Mouse (Mus musculus): Measurements from ENCODE around the gene Iqcf3. TPM values are rescaled to one million over a fixed set of nuclear protein-coding genes. Genes with fewer than 3 reads are reported as not detected.

Iqcf3 gene
- total RNA-seq, 1 experiment from 2014 or later, result not detected

DNA sequence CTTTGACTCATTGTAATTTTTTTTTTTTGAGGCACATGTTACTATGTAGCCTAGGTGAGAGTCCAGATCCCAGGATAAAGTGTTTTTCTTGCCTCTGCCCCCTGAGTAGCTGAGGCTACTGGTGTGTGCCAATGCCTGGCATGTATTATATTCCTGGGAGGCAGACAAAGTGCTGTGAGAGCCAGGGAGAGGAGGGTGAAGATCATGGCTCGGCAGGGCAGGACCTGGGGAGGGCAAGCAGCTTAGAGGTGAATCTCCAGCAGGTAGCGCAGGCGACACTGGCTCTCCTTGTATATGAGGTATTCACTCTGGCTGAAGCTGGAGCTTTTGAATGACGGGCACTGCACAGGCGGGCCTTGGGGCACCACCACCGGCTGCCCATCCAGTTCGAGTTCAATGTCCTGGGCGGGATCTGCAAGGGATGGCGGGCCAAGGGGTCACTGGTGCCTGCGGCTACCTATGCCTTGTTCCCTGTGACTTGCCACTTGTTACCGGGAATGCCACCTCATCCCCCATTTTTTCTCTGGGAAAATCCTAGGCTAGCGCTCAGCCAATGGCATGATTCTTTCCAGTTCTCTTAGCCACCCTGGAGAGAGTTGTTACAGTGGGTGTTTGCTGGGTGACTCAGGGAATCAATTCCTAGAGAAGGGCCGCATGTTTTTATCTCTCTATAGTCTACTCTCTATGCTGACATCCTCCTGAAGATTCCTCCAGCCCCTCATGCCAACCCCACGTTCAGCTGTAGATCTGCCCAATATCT lies 90.3 kb downstream of the Iqcf3 start:
- DNase-seq, result no peak

DNA sequence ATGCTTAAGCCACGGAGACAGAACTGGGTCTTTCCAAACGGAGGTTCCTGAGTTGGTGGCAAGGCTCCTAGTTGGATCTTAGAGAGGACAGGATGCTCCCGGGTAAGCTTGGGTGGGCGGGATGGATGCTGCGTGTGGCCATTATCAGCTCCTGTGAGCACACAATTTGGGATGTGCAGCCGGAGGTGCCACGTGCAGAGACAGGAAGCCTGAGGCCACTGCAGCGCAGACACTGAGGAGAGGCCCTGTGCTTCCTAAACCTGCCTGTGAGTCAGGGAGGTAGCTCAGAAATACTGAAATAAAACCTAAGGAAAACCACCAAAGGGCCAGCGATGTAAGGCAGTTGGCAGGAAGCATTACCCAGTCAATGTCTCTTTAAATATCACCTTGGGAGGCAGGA lies 91.7 kb downstream of the Iqcf3 start:
- DNase-seq, result no peak

DNA sequence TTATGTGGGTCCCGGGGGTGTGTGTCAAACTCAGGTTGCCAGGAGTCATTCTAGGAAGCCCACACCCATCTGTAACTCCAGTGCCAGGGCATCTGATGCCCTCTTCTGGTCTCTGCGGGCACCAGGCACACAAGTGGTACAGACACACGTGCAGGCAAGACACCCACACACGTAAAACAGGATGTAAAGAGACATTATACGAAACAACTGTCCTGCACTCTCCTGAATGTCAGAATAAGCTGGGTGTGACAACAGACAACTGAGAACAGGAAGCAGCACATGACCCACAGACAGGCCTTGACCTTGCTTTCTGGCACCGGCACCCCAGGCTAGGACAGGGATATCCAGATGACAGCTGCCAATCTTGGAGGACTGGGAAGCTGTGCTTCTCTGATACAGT lies 92.1 kb downstream of the Iqcf3 start:
- DNase-seq, result no peak

DNA sequence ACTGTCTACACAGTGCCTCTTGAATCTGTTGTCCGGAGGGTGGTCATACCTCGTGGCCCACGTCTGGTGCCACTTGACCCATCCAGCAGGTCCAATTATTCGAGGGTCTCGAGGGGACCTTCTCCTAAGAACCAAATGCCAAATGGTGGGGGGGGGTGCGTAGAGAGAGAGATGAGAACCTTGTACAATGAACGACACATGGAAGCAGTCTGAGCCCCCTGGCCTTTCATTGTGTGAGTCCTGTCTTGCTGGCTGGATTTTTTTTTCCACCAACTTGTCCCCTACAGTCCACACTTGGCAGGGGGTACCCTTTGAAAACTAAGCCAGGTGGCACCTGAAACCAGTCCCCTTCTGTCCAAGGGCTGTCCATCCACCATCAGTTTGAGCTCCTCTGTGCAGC lies 93.7 kb downstream of the Iqcf3 start:
- no peak for DNase-seq

DNA sequence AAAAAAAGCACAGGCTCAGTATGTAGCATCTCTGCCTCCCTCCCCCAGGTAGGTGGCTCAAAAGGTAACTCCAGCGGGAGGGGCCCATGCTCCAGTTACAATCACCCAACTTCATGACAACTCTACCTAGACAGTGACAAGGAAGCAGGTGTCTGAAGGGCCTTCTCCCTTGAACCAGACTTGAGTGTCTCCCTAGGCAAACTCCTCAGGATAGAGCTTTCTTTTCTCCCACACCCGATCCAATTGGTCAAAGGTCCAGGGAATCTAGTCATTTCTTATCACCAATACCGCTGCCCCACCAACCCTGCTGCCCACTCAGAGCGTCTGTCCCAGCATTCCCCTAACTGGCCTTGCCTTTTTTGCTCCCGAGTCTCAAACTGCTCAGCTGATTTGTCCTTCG lies 94.7 kb downstream of the Iqcf3 start:
- no peak for DNase-seq

DNA sequence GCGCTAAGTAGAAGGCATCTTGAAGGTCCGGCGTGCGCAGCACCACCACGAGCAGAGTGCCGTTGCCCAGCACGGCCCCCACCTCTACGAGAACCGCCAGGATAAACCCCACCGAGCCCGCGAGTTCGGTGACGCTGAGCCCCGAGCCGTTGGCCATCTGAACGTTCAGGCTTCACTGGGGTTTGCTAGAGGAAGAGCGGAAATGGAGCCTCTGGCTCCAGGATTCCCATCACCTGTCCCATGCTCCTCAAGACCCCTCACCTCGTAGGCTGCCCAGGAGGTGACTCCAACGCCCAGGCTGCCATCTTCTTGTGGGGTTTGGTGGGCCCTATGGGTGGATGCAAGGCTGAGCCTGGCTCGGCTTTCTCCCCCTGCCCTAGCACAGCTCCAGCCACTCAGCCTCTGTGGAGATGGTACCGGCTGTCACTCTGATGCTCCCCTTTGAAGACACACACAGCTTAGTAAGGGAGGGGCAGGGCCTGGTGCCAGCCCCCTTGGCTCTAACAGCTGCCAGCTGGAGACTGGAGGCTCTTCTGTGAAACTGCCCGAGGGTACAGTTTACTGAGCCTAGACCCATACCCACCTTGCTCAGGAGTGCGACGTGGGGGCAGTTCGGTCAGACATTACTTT lies 95.7 kb downstream of the Iqcf3 start, which contains the start of gene Gpr62:
Gene Gpr62, minus strand, starts transcription at position 368 of the 630 bp plus-strand sequence.
- peak; percentile 28 for DNase-seq

DNA sequence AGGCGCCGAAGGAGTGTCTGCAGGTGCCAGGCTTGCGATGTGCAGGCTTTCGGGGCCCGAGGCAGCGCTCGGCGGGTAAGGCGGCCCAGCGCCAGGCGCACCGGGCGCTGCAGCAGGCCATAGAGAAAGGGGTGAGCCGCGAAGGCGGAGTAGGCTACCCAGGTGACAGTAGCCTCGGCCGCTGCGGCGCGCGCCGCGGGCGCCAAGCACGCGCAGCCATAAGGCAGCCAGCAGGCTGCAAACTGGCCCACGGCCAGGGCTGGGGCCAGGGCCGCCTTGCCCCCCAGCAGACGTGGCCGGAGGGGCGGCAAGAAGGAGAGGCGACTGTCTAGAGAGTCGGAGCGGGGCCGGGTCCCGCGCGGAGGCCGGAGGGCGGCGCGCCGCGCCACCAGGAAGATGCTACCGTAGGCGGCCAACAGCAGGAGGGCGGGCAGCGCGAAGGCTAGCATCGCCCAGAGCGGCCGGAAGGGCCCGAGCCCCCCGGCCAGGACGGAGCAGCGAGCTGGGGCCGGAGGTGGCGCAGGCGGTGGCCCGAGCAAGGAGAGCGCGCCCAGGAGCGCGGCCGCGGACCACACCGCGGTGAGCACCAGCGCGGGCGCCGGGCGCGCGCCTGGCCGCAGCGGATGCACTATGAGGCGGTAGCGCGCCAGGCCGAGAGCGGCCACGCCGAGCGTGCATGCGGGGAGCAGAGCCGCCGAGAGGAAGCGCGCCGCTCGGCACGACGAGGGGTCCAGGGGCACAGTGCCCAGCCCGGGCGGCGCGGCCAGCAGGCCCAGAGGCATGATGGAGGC lies 96.5 kb downstream of the Iqcf3 start:
- peak; percentile 62 for DNase-seq

DNA sequence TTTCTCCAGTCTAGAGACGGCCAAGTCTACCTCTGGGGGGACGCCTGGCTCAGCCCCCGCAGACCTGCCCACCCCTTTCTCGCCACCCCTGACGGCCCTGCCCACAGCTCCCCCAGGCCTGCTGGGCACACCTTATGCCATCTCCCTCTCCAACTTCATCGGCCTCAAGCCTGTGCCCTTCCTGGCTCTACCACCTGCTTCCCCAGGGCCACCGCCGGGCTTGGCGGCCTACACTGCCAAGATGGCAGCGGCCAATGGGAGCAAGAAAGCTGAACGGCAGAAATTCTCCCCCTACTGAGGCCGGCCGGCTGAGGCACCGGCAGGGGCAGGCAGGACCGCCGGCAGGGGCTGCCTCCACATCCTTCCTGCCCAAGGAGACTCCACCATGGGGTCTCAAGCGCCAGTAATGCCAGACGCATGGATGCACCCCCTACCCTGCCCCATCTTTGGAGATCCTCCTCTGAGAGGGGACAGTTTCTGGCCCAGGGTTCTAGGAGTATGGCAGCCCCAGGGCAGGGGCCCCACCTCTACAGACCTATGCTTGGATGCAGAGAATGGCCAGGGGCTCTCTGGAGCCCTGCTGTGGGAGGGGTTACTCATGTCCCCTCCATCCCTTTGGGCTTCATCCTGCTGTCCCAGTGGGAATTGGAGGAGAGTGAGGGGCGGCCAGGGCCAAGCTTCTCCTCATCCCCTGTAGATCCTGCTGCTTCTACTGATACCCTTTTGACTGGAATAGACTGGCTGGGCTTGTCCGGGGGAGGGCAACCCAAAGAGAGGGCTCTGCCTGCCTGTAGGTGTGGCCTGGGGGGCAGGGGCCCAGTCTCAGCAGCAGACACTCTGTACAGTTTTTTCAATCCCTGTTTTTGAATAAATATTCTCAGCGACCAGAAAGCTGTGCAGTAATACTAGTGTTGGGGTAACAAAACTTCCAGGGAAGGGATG lies 98.0 kb downstream of the Iqcf3 start:
- peak; percentile 21 for DNase-seq

DNA sequence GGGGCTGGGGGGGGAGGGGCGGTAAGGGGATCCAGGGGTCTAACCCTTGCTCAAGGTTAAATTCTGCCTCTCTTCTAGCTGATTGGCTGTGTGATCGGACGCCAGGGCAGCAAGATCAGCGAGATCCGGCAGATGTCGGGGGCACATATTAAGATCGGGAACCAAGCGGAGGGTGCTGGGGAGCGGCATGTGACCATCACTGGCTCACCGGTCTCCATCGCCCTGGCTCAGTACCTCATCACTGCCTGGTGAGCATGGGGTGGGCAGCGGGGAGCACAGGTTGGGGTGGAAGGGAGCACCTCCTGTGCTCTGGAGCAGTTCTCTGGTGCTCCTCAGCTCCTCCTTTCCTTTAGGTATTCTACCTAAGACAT lies 99.0 kb downstream of the Iqcf3 start:
- DNase-seq, result no peak

DNA sequence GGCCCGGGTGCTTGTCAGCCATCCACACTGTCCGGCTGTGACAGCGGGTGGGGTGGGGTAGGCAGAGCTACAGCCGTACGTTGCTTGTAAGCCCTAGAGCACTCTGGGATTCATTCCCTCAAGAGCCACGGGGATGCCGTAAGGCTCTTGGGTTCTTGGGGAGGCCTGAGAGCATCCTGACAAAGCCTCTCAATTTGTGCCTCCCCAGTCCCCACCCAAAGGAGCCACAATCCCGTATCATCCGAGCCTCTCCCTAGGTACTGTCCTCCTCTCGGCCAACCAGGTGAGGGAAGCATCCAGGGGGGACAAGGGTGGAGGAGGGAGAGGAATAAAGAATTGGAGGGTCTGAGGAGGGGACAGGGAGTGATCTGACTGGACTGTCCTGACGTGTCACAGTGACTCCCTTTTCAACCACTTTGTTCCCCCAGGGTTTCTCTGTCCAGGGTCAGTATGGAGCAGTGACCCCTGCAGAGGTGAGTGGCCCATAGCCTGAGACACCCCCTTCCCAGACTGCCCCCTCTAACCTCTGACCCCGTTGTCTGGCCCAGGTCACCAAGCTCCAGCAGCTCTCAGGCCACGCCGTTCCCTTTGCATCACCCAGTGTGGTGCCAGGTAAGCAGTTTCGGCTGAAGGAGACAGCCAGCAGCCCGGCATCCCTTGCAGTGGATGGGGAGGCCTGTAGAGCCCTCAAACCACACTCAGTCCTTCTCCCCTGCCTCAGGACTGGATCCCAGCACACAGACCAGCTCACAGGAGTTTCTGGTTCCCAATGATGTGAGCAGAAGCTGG lies 99.6 kb downstream of the Iqcf3 start:
- DNase-seq, result no peak

DNA sequence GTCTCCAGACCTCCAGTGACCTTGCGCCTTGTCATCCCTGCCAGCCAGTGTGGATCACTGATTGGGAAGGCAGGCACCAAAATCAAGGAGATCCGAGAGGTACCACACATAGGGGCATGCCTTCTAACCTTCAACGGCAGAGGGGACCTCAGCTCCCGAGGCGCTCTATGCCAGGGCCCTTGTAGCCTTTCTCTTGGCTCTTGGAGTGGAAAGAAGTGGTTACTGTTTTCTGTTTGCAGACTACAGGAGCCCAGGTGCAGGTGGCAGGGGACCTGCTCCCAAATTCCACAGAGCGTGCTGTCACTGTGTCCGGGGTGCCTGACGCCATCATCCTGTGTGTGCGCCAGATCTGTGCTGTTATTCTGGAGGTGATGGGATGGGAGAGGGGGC lies 100.4 kb downstream of the Iqcf3 start:
- no peak for DNase-seq

DNA sequence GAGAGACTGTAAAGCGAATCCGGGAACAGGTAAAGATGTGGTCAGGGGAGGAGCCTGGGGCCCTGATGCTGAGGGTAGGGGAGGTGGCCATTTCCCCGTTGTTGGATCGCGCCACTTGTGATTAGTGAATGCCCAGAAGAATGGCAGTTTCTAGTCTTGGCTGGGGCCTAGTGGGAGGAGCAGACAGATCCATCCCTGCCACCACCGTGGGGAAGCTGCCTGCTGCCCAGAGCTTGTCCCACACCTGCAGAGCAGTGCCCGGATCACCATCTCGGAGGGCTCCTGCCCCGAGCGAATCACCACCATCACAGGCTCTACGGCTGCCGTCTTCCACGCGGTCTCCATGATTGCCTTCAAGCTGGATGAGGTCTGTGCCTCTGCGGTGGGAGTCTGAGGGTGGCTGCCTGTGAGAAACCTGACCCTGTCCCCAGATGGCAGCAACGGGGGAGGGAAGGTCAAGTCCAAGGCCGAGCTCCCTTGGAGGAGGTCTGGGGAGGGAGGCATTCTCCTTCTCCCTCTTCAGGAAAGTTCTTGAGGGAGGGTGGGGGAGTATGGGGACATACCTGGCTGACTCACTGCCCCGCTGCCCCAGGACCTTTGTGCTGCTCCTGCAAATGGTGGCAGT lies 100.9 kb downstream of the Iqcf3 start:
- DNase-seq, result no peak

DNA sequence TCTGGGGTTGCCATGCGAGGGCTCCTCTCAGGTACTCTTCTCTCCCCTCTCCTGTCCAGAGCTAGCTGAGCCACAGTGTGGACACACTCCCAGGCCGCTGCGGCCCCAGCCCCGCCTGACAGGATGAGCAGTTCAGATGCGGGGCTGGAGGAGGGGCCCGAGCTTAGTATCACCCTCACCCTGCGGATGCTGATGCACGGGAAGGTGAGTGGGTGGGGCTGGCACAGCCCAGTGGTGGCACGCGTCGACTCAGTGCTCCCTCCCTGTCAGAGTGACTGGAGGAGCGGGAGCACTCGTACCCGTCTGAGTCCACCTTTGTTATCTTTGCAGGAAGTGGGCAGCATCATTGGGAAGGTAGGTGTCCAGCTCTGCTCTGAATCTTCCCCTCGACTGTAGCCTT lies 101.5 kb downstream of the Iqcf3 start:
- DNase-seq, result no peak

DNA sequence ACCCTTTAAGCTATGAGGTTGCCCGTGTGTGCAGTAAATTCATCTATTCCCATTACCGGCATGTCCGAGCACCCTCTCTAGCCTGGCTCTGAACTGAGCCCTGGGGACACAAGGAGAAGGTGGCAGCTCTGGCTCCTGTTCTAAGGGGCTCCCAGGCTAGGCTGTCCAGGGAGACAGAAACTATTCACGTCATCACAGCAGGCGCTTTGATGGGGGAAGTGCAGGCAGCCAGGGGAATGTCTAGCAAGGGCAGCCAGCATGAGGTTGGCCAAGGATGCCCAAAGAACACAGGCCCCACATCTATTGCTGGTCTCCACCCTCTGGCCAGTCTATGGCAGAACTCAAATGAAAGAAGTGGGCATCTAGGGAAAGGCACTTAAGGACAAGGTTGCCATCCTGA lies 103.5 kb downstream of the Iqcf3 start:
- DNase-seq, result no peak

DNA sequence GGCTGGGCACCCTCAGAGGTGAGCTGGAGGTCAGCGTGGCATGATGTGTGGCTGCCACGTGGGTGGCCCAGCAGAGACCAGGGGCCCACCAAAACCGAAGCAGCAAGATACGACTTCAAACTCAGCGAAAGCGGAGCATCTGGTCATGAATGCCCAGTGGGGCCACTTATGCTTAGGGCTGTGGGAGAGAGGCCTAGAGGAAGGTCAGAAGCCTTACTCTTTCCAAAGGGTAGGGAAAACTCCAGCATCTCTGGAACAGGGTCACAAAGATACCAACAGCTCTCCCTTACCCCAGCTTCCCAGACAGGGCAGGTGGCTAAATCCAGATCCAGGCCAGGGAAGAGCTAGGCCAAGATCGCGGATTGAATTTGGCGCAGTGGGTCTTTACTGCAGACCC lies 104.3 kb downstream of the Iqcf3 start:
- no peak for DNase-seq

DNA sequence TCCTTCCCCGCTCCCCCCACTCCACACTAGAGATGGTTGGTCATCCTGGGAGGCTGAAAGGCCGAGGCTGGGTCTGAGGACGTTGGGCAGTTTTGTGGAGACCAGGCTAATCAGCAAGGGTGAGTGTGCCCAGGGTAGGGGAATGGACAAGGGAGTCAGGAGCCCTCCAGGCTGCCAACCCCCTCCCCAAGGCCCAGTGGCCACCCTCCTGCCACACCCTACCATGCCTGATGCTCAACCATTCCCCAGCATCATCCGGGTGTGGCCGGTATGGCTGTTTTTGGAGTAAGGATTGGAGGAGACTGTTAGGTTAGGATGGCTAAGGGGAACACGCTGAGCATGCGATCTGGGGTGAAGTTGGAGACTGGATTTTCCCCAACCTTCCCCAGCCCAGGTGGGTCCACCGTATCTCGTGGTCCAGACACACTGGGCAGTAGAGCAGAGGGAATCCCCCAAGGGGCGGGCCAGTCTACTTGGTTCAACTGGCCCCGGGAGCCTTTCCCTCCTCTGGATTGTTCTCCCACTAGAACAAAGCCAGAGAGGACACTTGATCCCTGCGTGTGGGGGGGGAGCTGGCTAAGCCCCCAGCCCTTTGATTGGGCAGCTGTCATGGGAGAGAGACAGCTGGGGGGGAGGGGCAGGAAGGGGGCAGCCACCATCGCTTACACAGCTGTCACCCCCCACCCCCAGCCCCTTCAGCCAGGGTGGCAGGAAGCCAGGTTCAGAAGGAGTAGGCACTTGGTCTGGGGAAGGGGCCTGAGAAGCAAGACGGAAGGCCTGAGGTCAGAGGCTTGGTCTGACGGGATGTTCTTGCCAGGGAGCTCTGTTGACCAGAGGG lies 104.9 kb downstream of the Iqcf3 start:
- DNase-seq, result no peak

DNA sequence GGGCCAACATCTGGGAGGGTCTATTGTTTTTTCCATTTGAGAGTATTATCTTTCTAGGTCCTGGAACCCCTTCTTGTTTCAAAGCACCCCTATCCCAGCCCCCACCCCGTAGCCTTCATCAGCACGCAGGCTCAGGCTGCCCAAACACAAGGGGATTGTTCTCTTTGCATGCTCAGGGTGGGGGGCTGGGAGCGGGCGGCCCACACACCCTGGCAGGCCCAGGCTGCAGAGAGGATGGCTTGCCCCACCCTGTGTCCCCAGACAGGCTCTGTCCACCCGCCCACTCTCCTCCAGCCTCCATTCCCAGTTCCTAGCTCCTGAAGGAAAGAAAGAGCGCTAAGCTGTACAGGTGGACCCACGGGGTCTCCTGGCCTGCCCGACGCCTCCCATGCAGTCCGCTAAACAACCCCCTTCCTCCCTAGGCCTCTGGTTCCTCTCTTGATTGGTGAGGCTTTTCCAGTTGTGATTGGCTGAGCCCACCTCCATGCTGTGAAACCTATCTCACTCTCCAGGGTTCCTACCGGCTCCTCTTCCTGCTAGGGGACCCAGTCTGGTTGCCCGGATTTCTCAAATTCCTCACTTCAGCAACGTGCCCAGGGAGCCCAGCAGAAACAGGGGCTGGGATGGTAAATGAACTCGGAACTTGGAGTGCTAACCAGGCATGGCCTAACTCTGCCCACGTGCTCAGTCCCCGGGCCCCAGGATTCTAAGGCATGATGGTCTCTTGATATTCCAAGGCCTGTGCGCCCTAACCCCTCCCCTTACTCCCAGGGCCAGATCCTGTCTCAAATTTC lies 106.3 kb downstream of the Iqcf3 start:
- no peak for DNase-seq

DNA sequence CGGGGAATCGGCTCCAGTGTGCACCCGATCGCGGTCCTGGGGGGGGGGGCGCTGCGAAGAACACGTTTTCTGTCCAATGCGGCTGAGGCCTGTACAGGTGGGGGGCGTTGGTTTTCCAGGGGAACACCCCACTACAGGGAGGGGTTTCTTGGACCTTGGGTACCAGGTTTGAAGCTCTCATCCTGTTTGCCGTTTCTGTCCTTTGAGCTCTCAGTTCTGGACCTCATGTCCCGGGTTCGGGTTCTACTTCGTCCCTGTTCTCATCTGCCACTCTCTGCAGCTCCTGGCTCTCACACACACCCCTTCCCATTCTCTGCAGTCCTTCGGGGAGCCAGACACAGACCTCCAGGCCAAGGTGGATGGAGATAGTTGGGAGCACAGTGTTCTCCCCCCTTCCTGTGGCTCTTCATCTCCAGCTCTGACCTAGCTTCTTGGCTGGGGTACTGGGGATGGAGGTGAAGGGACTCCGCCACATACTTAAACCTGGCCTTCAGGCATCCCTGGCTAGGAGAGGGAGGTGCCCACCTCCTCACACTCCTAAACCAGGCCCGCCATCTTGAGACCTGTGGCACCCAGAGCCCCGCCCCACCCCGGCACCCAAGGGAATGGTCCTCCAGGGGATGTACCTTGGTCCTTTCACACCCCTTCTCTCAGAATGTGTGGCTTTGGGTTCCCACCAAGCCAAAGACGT lies 107.2 kb downstream of the Iqcf3 start:
- no peak for DNase-seq
